Mouse (Mus musculus) kidney, adult 2 months (tissue): ENCODE measurements around the gene Zbed4.
"Not testable (repeated sequence)": the region's sequence is repeated elsewhere in the genome, so short reads cannot be mapped to it uniquely, and the experiment has no call there.

Source experiments
- CTCF ChIP-seq: fragments of 200-500 bp; conservative IDR thresholded peaks from 2 replicates; pipeline ENCODE4 v1.5.1; 2011; ENCODE audit warnings: low read depth, mild to moderate bottlenecking, control low read depth, low read length, moderate library complexity, mixed read lengths; ENCODE audit not compliant: insufficient read depth, insufficient read length
- POLR2A ChIP-seq: fragments of 200-500 bp; IDR thresholded peaks from one replicate; pipeline ENCODE4 v1.6.1; 2011; ENCODE audit warnings: low read depth, low read length, control low read depth

GRCm38 (mm10) chr15:88774630-88775029 lies 23.2 kb downstream of the Zbed4 start:
- not testable (repeated sequence) for TF ChIP-seq CTCF, POLR2A
